Mouse (Mus musculus): ENCODE results near the gene Rergl.

The Rergl gene

DNA sequence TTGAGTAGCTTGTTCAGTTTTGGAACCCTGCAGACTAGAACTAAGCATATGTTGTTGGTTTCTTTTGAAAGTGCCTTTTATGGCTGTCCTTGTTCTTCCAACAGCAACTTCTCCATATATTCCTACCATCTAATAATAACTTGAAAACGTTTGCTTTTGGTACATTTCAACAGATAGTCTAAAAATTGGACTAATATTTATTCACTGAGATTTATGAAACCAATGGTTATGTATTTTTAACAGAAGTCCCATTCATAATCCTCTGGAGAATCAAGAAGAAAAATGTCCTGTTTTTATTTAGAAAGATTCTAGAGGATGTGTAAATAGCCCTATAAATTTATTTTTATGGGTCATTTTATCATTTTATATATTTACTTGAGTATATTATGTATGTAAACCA is at the start of gene Rergl:
Rergl (minus strand) TSS at position 101 of the 400 bp plus-strand sequence.
- DNase-seq = no peak

GRCm38 (mm10) chr6:139538469-139538868 is 36.7 kb upstream of the Rergl start:
- no peak for DNase-seq

- DNase-seq = no peak
Measured at GRCm38 (mm10) chr6:139525406-139525805, 23.6 kb upstream of the Rergl start.

DNA sequence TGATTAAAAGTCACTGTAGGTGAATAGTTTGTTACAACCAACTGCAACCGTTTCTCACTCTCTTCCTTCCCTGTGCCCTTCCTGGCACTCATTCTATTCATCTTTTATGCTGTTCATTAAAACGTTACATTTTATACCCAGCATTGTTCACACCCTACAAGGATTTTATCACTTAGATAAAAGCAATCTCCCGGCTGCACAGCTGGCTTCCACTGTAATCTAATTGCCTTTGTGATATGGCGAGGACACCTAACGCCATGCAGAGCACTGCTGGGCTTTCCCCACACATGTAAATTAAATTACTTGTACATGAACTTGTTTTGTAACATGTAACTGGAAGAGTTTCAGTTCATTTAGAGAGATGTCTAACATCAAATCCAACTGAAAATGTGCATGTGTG is 22.5 kb upstream of the Rergl start:
- DNase-seq = no peak

- DNase-seq = peak; percentile 29
Measured at GRCm38 (mm10) chr6:139514938-139515510, 13.2 kb upstream of the Rergl start.

- no peak for DNase-seq
Measured at GRCm38 (mm10) chr6:139479730-139480129, 22.0 kb downstream of the Rergl start.

GRCm38 (mm10) chr6:139464980-139465379 is 36.8 kb downstream of the Rergl start:
- no peak for DNase-seq

- no peak for DNase-seq
Measured at GRCm38 (mm10) chr6:139464292-139464691, 37.5 kb downstream of the Rergl start.

- no peak for DNase-seq
Measured at GRCm38 (mm10) chr6:139461094-139461493, 40.7 kb downstream of the Rergl start.

DNA sequence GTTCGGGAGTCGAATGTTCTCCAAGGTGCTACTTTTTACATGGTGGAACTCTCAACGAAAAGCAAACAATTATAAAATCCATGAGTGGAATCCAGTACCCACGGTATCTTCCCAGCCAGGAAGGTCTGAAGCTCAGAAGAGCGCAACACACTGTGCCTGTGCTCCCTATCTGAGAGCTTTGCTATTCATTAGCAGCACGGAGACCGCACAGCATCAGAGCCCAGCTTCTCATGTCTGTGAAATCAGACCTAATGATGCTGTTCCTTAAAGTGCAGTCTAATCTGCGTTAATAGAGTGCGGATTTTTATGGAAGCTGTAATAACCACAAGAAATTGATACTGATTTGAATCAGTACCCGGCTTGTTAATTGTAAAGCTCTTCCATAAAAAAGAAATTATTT is 41.3 kb downstream of the Rergl start:
- DNase-seq = no peak

DNA sequence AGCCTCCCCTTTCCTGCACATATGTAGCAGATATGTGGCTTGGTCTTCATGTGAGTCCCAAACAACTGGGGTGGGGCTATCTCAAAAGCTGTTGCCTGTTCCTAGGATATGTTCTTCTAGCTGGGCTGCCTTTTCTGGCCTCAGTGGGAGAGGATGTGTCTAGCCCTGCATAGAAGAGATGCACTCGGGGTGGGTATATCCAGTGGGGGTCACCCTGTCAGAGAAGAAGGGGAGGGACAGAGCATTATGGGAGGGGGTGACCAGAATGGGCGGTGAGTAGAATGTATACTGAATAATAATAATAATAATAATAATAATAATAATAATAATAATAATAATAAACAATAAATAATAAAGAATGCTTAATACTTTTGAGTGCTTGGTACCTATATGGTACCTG is 57.8 kb downstream of the Rergl start:
- DNase-seq = no peak

All from cerebellum, adult 11 months (tissue).